Mouse (Mus musculus) neural tube, embryonic 13.5 days (tissue): ENCODE measurements around the gene Ada. TPM values are rescaled to one million over a fixed set of nuclear protein-coding genes. Genes with fewer than 3 reads are reported as not detected.
A peak's percentile ranks its signal among the peaks of the same experiment; 100 is the strongest.
"Not testable (repeated sequence)": the region's sequence is repeated elsewhere in the genome, so short reads cannot be mapped to it uniquely, and the experiment has no call there.

Experiments used
- ATAC-seq: fragments of 200-750 bp; cut with Nextera tagmentation; 2 replicates; pipeline ENCODE4 v1.8.0; 2017; ENCODE audit warnings: low read depth, mild to moderate bottlenecking, moderate TSS enrichment, moderate library complexity
- H3K27ac ChIP-seq: fragments of 300-500 bp; sonication (generic); replicated peaks from 2 replicates; pipeline ENCODE4 v1.5.1; 2015; ENCODE audit warnings: moderate library complexity, mild to moderate bottlenecking, inconsistent platforms
- H3K27me3 ChIP-seq: fragments of 300-500 bp; sonication (generic); 2 replicates; pipeline ENCODE4 v1.6.1; 2015; ENCODE audit warnings: mild to moderate bottlenecking, inconsistent platforms
- H3K36me3 ChIP-seq: fragments of 300-500 bp; sonication (generic); 2 replicates; pipeline ENCODE4 v1.6.1; 2015; ENCODE audit warnings: mild to moderate bottlenecking, inconsistent platforms
- H3K4me1 ChIP-seq: fragments of 300-500 bp; sonication (generic); replicated peaks from 2 replicates; pipeline ENCODE4 v1.6.1; 2015; ENCODE audit warnings: inconsistent platforms
- H3K4me2 ChIP-seq: fragments of 300-500 bp; sonication (generic); 2 replicates; pipeline ENCODE4 v1.6.1; 2015; ENCODE audit warnings: inconsistent platforms, mild to moderate bottlenecking, moderate library complexity
- H3K4me3 ChIP-seq: fragments of 300-500 bp; sonication (generic); 2 replicates; pipeline ENCODE4 v1.5.1; 2015; ENCODE audit warnings: mild to moderate bottlenecking, inconsistent platforms
- H3K9ac ChIP-seq: fragments of 300-500 bp; sonication (generic); 2 replicates; pipeline ENCODE4 v1.6.1; 2015; ENCODE audit warnings: moderate library complexity, mild to moderate bottlenecking, inconsistent platforms
- H3K9me3 ChIP-seq: fragments of 300-500 bp; sonication (generic); 2 replicates; pipeline ENCODE4 v1.6.1; 2016; ENCODE audit warnings: inconsistent platforms
- WGBS: fragments of 180-500 bp; shearing (Covaris S2); methylation state at CpG from one replicate; pipeline ENCODE4 v1.1.7; 2015; 5-methylcytosine and 5-hydroxymethylcytosine counted together
- polyA plus RNA-seq: library from polyadenylated mRNA; unstranded; fragments of >200 nt; fragmentation: Nextera tagmentation; extraction: Ambion mirVana; gene quantifications from 2 replicates; pipeline ENCODE4 v1.2.1, GENCODE M21; 2015

The Ada gene
- polyA plus RNA-seq, 1 experiment from 2014 or later = 1.9 TPM

GRCm38 (mm10) chr2:163691846-163692605 is 58.0 kb downstream of the Ada start:
- 98% methylated on average over 6 of the region's 6 CpGs for WGBS

GRCm38 (mm10) chr2:163690409-163691304 is 59.4 kb downstream of the Ada start:
- no peaks in the 10 kb centered on the region for H3K9me3 ChIP-seq
- H3K27ac ChIP-seq = peak overlapping the region; percentile 62
- WGBS = 58% methylated on average over 8 of the region's 8 CpGs
- no peaks in the 10 kb centered on the region for H3K27me3 ChIP-seq
- peak overlapping the region; percentile 41; the same call in 1 of the 2 replicates for H3K9ac ChIP-seq
- no peaks in the 10 kb centered on the region for H3K36me3 ChIP-seq
- ATAC-seq = 0 out of 2 replicates have a peak, but pooled peaks have one; percentile 8
- H3K4me1 ChIP-seq = peaks cover 52% of the 10 kb centered on the region
- no peak overlapping the region for H3K4me3 ChIP-seq
- H3K4me2 ChIP-seq = no peak overlapping the region

More at GRCm38 (mm10) chr2:163691846-163692605, 58.0 kb downstream of the Ada start:
- Histone ChIP-seq H3K27ac (no peak overlapping the region), H3K9me3 (no peaks in the 10 kb centered on the region), H3K27me3 (no peaks in the 10 kb centered on the region), H3K4me1 (peaks cover 51% of the 10 kb centered on the region), H3K4me2 (no peak overlapping the region), H3K36me3 (no peaks in the 10 kb centered on the region), H3K9ac (no peak overlapping the region), H3K4me3 (no peak overlapping the region)
- no peak for ATAC-seq

DNA sequence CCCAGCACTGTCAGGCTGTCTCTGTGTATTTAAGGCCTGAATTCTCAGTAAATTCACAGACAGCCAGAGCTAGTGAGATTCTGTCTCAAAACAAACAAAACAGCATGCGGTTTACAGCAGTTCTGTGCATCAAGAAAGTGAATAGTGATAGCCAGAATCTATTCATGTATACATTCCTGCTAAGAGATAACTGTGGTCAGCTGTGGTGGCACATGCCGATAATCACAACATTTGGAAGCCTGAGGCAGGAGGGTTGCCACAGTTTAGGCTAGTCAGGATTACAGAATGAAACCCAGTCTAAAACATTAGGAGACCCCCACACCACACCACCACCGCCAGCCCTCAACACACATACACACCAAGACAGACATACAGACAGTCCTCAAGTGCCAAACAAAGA is 60.3 kb downstream of the Ada start:
- Histone ChIP-seq H3K27ac (peak overlapping the region; percentile 59), H3K9ac (peak overlapping the region; percentile 41; the same call in 1 of the 2 replicates), H3K4me1 (peaks cover 60% of the 10 kb centered on the region), H3K9me3 (no peaks in the 10 kb centered on the region), H3K36me3 (no peaks in the 10 kb centered on the region), H3K27me3 (no peaks in the 10 kb centered on the region), H3K4me2 (no peak overlapping the region), H3K4me3 (no peak overlapping the region)
- 77% methylated on average over 3 of the region's 3 CpGs for WGBS
- no peak for ATAC-seq

DNA sequence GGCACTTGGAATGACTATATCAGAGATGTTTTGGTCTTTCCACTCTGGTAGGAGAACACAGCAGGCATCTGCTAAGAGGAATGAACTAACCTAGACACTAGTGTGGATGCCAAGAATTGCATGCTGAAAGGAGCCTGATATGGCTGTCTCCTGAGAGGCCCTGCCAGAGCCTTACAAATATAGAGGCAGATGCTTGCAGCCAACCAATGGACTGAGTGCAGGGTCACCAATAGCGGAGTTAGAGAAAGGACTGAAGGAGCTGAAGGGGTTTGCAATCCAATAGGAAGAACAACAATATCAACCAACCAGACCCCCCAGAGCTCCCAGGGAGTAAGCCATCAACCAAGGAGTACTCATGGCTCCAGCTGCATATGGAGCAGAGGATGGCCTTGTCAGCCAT is 61.7 kb downstream of the Ada start:
- H3K4me1 ChIP-seq = peaks cover 53% of the 10 kb centered on the region
- H3K27me3 ChIP-seq, H3K36me3 ChIP-seq, H3K9ac ChIP-seq, ATAC-seq, H3K27ac ChIP-seq, H3K4me2 ChIP-seq, H3K4me3 ChIP-seq, H3K9me3 ChIP-seq: not testable (repeated sequence)
- 89% methylated on average over 1 of the region's 1 CpGs for WGBS

- no peak overlapping the region for H3K4me2 ChIP-seq
- H3K4me3 ChIP-seq = no peak overlapping the region
- peaks cover 47% of the 10 kb centered on the region for H3K4me1 ChIP-seq
- no peaks in the 10 kb centered on the region for H3K9me3 ChIP-seq
- H3K9ac ChIP-seq = no peak overlapping the region
- no peaks in the 10 kb centered on the region for H3K36me3 ChIP-seq
- no peak for ATAC-seq
- H3K27me3 ChIP-seq = no peaks in the 10 kb centered on the region
- H3K27ac ChIP-seq = no peak overlapping the region
- 51% methylated on average over 3 of the region's 3 CpGs for WGBS
These were observed 63.2 kb downstream of the Ada start for GRCm38 (mm10) chr2:163686886-163687285.

DNA sequence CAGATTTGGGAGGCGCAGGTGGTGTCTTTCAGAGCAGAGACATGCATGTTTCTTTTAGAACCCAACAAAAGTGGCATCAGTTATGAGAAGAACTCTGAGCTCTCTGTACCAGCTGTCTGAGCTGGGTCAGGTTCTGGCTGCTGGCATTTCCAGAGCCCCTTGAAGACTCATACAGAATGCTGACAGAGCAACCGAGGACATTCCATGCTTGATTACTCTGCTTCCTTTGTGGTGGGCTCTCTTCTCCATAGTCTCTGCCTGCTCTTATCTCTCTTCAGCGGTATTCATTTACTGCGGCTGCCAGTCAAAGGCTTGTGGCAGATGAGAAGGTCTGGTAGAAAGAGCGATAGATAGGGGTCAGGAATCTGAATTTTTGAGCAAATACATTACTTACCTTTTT is 63.8 kb downstream of the Ada start:
- Histone ChIP-seq H3K4me3 (no peak overlapping the region), H3K4me2 (no peak overlapping the region), H3K36me3 (no peaks in the 10 kb centered on the region), H3K9ac (no peak overlapping the region), H3K4me1 (peaks cover 44% of the 10 kb centered on the region), H3K27ac (no peak overlapping the region), H3K27me3 (no peaks in the 10 kb centered on the region), H3K9me3 (no peaks in the 10 kb centered on the region)
- no peak for ATAC-seq
- WGBS = 83% methylated on average over 5 of the region's 5 CpGs

DNA sequence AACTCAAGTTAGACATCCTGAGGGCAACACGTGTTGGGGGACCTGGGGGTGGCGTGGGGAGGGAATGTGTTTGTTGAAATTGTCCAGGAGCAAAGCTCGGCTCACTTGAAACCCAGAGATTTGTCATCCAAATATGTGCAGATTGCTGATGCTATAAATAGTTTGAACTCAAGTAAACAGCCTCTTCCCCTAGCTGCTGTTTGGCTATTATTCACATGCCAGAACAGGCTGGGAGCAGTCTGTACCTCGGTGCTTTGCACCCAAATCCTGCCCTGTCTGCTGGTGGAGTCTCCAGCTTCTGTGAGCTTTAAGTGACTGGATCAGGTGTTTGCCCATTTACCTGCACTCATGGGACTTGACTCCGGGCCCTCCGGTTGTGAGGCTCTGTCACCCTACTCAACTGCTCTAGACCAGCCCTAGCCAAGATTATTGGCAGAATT is 64.3 kb downstream of the Ada start:
- H3K27ac ChIP-seq = no peak overlapping the region
- WGBS = 70% methylated on average over 6 of the region's 6 CpGs
- no peak for ATAC-seq

GRCm38 (mm10) chr2:163685287-163685686 is 64.8 kb downstream of the Ada start:
- no peak overlapping the region for H3K4me3 ChIP-seq
- H3K27me3 ChIP-seq = no peaks in the 10 kb centered on the region
- no peaks in the 10 kb centered on the region for H3K9me3 ChIP-seq
- ATAC-seq = no peak
- WGBS = 64% methylated on average over 4 of the region's 4 CpGs
- no peak overlapping the region for H3K9ac ChIP-seq
- peaks cover 35% of the 10 kb centered on the region for H3K4me1 ChIP-seq
- no peak overlapping the region for H3K4me2 ChIP-seq
- H3K36me3 ChIP-seq = no peaks in the 10 kb centered on the region
- no peak overlapping the region for H3K27ac ChIP-seq

More for the DNA sequence above, 64.3 kb downstream of the Ada start:
- H3K36me3 ChIP-seq = no peaks in the 10 kb centered on the region
- no peaks in the 10 kb centered on the region for H3K9me3 ChIP-seq
- H3K27me3 ChIP-seq = no peaks in the 10 kb centered on the region
- H3K4me2 ChIP-seq = no peak overlapping the region
- H3K9ac ChIP-seq = no peak overlapping the region
- peaks cover 40% of the 10 kb centered on the region for H3K4me1 ChIP-seq
- no peak overlapping the region for H3K4me3 ChIP-seq

DNA sequence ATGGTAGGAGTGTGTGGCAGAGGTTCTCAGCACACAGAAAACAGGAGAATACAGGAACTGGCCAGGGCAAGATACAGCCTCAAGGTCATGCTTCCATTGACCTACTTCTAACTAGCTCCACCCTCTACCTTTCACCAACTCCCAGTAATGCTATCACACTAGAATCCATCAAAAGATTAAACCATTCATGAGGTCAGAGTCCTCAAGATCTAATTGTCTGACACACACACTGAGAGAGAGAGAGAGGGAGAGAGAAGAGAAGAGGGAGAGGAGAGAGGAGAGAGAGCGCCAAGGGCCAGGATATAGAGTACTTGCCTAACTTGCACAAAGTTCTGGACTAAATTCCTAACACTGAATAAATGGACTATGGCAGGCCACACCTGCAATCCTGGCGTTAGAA is 67.7 kb downstream of the Ada start:
- no peaks in the 10 kb centered on the region for H3K9me3 ChIP-seq
- no peaks in the 10 kb centered on the region for H3K27me3 ChIP-seq
- H3K27ac ChIP-seq = no peak overlapping the region
- H3K9ac ChIP-seq = no peak overlapping the region
- H3K4me2 ChIP-seq = no peak overlapping the region
- H3K36me3 ChIP-seq = no peaks in the 10 kb centered on the region
- no peak for ATAC-seq
- no peak overlapping the region for H3K4me3 ChIP-seq
- 95% methylated on average over 2 of the region's 2 CpGs for WGBS
- H3K4me1 ChIP-seq = peaks cover 18% of the 10 kb centered on the region

DNA sequence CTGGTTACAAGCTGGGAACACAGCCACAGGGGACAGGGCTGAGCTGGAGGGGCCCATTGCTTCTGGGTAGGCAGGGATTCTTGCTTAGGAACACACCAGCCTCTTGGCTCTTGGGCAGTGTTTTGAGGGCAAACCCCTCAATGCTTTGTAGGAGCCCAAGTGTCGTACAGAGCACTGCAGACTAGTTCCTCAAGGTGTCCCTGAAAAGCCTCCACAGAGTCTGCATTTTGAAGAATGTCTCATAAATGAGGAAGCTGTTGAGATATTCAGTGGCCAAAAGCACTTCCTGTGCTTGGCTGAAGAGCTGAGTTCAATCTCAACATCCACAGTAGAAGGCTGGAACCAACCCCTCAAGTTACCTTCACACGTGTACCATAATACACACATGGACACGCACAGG is 73.3 kb downstream of the Ada start:
- peaks cover 24% of the 10 kb centered on the region for H3K4me1 ChIP-seq
- H3K9me3 ChIP-seq = no peaks in the 10 kb centered on the region
- H3K27ac ChIP-seq = no peak overlapping the region
- H3K27me3 ChIP-seq = no peaks in the 10 kb centered on the region
- H3K36me3 ChIP-seq = no peaks in the 10 kb centered on the region
- no peak overlapping the region for H3K9ac ChIP-seq
- H3K4me3 ChIP-seq = no peak overlapping the region
- ATAC-seq = no peak
- 96% methylated on average over 3 of the region's 3 CpGs for WGBS
- no peak overlapping the region for H3K4me2 ChIP-seq
